Mouse (Mus musculus) layer of hippocampus, postnatal 25 days (tissue): Measurements from ENCODE around the gene Cd9. TPM values are rescaled to one million over a fixed set of nuclear protein-coding genes. Genes with fewer than 3 reads are reported as not detected.

ENCODE experiments used
- DNase-seq, 2 experiments: peaks; one replicate each; pipeline ENCODE4 v3.0.0; 2022; ENCODE audit warnings: mixed read lengths in 2 of 2, low spot score in 1 of 2; ENCODE audit errors: extremely low spot score in 1 of 2
- total RNA-seq, 2 experiments: library from RNA; stranded (reverse); gene quantifications; 2 replicates each; pipeline ENCODE4 v1.2.3; 2021

Cd9 gene
- total RNA-seq, 2 experiments from 2014 or later, result 78.0 to 89.7 TPM

DNA sequence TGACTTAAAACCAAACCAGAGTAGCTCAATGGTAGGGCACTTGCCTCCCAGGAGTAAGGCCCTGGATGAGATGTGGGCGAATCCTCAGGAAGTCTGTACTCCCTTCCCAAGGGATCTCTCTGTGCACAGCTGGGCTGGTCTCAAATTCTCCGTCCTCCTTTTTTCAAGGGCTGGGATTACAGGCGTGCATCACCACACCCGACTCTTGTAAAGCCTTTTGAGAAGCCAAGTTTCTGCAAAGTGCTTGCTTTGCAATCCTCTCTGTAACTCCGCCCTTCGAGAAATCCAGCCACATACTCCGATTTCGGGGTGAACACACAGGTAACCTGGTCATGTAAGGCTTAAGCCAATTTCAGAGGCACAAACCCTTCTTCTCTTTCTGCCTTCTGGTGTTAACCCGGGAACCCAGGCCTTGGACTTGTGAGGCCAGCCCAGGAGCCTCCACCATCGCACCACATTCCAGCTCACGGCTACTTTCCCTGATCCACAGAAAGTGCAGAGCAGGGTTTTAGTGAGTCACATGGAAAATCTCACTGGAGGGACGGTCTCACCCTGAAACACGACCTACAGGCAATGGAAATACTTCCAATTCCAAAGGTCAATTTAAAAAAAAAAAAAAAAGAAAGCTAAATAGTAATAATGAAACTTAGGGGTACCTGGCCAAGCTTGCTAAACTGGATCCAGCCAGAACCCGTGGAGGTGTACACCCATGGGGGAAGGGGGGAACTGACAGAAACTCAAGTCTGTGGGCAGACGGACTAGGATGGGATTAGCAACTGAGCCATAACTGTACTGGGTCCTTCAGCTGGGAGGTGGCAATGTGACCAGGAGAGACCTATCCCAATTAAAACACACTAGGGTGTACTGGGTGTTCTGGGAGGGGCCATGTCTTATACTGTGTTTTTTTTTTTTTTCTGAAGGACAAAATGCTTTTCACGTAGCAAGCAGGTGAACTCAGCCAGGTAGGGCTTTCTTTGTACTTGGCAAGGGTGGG, 16.2 kb downstream of the Cd9 start:
- no peak for DNase-seq

DNA sequence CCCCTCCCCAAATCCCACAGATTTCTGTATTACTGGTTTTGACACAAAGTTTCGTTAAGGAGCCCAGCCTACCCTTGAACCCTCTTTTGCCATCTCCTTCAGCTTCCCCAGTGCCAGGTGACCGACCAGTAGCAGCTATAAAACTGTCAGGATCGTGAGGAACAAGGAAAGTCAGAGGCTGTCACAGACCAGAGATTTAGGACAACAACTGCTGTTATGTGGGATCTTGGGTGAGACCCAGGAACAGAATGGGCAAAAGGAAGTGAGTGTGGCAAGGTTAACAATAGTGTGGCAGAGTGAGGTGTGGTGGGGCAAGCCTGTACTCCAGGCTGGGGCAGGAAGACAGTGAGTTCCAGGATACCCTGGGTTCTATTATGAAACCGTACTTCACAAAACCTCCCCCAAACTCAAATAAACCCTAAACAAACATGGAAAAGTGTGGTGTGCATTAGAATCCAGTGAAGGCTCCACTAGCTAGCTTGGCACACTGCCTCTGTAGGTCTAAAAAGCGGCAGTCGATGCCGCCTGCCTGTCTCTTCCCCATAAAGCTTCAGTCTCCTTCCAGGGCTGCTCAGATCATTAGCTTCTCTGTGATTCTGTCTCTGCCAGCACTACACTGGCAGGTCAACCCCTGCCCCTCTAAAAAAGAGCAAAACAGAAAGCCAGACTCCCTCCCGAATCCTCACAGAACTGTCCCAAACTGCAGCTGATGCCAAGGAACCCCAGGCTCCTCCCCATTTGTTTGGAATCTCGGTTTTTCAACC, 17.6 kb downstream of the Cd9 start:
- DNase-seq, result no peak

DNA sequence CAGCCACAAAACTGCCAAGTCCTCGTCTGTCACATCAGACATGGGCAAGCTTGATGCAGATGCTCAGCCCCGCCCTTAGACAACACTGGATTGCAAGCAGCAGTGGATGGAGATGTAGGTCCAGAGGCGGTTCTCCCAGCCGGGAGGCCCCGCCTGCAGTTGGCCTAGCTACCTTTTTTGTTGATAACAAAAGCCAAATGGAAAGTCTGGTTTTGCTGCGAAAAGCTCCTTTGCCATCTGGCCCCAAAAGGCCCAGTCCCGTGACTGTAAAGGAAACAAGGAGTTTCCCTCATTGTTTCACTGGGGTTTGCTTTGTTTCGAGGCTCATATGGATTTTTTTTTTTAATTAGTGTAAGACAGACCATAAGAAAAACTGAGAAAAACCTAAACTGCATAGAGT, 18.5 kb downstream of the Cd9 start:
- no peak for DNase-seq

DNA sequence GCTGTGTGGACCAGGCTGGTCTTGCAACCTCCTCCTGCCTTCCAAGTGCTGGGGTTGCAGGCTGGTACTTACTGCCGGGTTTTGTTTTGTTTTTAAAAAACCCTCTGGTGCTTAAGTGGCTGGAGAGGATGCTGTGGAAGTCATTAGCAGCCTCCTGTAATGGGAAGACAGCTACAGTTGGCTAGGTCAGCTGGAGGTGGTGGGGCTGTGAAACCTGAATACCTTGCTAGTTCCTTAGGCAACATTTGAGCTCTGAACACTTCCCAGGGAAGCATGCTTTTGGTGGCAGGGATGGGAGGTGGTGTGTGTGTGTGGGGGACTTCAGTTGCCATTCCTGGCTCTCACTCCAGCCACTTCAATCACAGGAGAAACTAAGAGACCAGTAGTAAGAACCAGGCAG, 19.4 kb downstream of the Cd9 start:
- DNase-seq, result no peak

DNA sequence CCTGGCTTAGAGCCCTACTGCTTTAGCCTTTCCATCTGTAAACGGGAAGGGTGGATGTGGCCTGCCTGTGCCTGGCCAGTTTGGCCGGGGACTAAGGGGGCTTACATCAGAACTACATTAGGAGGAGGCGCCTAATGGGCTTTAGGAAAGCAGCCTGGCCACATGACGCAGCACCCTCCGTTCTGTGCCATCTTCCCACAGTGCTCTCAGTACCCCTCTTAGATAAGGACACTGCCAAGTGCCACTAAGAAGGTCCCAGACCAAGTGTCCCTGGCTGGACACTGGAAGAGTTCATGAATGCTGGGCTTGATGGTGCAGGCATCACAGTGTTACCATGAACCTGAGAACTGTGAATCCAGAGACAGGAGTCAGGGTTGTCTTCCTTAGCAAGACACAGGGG, 20.7 kb downstream of the Cd9 start:
- no peak for DNase-seq

DNA sequence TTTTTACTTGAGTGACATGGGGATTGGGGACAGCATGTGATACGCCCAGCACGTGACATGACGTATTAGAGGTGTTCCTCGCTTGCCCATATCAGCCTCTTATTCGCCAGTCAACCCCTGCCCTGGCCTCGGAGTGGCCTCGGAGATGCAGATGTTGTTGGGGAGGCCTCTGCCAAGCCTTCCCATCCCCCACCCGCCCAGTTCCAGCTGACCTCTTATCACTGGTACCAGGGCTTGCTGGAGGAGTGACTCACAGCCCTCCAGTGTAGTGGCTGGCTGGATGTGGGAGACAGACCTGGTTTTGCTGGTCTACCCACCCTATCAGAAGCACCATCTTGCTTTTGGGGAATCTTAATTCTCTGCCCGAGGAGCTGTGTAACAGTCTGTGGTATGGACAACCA, 21.3 kb downstream of the Cd9 start:
- DNase-seq, result no peak

DNA sequence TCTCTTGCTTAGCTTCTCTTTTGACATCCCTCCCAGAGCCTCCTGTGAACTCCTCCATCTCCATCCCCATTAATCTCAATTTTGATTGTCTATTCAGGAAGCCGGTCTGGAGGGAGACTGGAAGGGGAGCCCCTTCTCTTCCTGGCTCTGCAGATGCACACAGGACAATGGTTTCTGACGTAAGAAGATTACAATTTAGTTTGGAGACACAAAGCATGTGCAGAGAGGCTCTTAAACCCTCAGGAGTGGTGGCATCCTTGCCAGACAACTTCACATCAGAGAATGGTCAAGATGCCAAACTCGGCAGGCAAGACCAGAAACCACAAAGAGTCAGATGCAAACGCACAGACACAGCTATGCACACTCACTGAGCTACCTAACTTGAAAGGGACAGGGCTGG, 22.7 kb downstream of the Cd9 start:
- DNase-seq, result no peak

DNA sequence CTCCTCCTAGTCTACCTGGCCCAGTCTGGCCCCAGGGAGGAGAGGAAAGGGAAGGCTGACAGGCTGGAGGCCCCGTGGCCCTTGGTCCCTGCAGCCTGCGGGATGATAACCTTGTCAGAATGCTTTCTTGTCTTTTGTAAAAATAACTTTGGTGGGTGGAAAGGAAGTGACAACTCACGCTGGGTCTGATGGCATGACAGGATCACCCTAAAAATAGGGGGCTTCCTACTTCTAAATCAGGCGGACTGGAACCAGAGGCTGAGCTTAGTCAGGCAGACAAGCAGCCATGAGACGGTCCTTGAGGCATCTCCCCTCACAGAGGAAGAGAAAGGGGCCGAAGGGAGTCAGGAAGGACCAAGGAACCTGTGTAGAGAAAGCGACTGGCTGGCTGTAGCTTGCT, 23.3 kb downstream of the Cd9 start:
- DNase-seq, result no peak

DNA sequence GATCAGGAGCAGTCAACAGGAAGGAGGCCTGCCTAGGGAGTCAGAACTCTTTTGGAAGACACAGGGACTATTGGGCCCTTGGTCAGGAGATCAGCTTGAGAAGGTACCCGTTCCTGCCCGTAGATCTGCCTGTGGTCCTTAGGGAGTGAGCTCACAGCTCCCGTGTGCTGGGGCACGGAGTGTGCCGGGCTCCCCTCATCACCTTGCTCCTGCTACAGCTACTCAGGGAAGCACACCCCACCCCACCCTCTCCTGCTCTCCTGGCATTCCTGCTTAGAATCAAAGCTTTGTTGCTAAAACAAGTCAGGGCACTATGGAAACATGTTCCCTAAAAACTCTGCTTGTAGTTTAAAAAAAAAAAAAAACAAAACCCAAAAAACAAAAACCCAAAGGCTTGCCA, 24.0 kb downstream of the Cd9 start:
- no peak for DNase-seq

DNA sequence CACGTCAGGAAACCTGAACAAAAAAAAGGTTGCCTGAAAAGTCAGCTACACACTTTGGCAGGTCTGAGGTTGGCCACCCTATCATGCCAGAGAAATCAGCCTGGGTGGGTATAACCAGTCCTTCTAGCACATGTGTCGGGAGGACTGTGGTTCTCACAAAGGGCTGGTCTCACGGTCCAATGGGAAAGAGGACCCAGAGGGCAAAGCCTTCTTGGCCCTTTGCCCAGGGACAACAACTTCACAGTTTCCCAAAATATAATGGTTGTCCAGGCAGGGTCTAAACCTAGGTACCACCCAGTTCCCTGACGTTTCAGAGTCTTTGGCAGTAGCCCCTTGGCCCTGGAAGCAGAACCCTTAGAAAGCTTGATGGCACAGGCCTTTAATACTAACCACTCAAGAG, 25.4 kb downstream of the Cd9 start:
- DNase-seq, result no peak

DNA sequence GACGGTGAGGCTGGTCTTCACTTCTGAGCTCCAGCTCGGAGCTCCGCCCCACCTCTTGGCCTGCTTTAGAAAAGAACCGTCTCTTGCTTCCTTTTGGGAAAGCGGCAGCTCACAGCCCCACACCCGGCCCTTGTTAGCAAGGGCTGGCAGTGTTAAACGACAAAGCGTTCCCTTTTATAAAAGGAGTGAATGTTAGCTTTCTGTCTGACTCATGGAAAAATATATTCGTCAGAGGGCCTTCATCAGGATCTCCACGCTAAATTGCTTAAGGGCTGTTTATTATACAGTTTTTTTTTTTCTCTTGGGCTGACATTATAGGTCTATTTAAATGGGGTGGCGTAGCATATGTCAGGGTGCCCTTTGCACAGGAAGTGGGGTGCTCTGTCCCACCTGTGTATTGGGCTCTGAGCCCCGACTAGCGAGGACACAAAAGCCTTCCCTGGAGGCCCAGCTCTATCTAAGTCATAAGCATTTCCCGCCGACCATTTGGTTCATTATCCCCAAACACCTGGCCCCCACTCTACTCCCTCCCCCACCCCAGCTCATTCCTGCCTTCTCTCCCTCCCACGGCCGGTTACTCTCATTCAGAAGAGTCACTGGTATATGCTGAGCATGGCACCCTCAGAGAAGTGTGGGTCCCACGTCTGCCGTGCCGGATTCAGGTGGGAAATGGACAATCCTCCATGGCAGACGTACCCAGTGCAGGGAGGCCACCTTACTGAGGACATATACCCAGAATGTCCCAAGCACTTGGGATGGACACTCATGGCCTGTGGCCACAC, 26.2 kb downstream of the Cd9 start:
- no peak for DNase-seq

DNA sequence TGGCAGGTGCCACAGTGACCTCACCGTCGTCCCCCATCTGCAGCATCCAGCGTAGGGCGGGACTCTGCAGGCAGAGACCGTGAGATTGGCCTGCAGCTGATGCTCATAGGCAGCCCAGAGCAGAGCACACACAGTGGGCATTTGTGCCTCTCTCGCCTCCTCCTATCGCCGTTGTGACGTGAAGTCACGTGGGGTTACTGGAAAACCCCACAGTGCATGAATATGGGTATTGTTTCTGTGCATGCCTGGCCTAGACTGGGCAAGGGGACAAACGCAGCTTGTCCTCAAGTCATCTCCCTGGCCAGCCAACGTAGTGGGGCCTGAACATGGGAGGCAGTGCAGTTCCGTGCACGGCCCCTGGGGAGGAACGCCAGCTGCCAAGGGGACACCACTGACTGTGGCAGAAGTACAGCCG, 27.3 kb downstream of the Cd9 start:
- peak in 1 of 2 experiments; percentile 37 for DNase-seq

DNA sequence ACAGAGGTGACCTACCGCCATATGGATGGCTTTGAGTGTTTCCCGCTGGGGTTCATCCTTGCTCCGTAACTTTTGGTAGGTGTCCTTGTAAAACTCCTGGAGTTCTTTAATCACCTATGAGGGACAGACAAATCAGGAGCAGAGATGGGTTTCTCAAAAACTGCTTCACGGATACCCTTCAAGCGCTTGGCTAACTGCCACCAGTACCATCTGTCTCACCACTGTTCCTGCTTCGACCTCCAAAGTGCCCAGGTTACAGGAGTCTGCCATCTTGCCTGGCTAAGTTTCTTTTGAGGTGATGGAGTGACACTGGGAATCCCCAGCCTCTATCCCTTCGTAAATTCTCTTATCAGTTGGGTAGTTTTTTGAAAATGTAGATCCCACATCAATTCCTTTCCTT, 32.3 kb downstream of the Cd9 start:
- DNase-seq, result no peak

DNA sequence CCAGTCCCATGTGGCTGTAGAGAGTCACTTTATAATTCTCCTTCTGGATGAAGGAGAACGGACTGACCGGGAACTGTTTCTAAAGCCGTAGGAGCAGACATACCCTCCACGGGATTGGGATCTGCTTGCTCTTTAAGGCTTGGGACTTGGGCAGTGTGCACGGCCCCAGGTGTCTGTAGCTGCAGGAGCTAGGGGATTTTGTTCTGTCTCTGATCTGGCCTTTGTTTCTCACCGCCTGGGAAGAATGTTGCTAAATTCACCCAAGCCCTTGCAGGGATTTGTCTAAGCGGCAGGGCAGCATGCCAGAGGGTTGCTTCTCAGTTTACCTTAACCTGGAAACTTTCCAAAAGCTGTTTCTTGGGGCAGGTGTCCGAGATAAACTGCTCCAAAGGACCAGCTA, 32.8 kb downstream of the Cd9 start:
- no peak for DNase-seq

DNA sequence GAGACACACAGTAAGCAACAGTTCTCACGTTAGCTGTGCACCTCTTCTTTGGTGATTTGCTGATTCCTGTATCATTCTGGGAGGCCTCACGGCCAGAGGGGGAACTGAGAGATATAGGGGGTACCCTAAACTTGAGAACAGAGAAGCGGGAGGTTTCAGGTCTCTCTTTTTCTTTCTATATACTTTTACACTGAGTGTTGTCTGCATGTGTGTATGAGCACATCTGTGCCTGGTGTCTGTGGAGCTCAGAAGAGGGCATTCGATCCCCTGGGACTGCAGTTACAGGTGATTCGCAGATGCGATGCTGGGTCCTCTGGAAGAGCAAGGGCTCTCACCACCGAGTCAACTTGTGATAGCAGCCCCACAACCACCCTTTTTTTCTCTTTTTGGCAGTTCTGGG, 33.3 kb downstream of the Cd9 start:
- no peak for DNase-seq

DNA sequence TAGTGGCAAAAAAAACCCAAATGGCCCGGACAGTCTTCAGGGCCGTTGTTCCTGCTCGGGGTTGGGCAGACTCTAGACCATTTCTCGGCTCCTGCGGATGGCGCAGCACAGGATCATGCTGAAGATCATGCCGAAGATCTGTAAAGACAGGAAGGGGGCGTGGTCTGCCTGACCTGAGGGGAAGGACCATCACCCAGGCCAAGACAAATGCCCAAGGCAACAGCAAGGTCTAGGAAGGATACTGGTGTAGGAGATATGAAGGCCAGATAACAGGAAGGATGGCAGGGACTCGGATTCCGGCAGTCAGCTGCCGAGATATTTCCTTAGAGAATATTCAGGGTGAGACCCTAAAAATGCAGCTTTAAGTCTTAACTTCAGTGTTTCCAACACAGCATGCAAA, 34.0 kb downstream of the Cd9 start:
- no peak for DNase-seq

DNA sequence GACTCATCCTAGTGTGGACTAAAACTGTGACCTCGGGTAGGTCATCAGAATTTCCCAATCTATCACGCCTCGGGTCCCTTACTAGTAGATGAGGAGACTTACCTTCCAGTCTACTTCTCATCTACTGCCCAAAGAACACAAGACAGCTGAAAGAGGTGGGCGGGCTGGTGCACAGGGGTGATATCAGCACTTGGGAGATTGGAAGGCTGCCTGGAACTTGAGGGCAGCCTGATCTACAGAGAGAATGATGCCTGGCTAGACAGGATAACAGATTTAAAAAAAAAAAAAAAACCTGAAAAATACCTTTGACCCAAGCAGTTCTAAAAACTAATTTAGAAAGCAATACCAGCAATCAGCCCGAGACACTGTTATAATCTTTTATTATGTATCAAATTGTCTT, 34.7 kb downstream of the Cd9 start:
- no peak for DNase-seq

DNA sequence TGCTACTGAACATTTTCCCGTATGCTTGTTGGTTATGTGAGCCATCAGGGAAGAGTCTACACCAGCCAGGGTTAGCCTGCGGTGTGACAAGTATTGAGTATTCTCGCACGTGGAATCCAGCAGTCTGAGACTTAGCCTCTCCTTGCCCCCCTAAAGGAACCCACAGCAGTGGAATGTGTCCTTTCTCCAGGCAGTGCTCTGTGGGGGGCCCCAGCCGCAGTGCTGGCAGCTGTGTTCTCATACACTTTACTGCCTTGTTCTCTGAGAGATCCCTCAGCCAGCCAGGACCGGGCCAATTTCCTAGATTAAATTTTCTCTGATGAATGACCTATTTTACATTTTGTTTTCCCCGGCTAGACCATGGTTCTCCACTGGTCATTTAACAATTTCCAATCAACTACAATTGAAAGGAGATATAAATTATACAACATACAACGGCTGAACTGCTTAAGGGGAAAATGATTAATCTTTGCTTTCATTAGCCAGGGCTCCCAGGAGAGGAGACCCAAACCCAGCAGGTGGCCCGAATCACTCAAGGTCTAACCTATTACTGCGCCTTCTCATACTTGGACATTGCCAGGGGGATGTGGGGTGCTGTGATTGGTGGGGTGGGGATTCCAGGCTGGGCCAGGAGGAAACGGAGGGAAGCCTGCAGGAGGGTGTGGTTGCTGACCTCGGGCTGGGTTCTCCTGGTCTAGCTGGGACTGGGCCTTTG, 38.6 kb downstream of the Cd9 start:
- DNase-seq, result no peak

DNA sequence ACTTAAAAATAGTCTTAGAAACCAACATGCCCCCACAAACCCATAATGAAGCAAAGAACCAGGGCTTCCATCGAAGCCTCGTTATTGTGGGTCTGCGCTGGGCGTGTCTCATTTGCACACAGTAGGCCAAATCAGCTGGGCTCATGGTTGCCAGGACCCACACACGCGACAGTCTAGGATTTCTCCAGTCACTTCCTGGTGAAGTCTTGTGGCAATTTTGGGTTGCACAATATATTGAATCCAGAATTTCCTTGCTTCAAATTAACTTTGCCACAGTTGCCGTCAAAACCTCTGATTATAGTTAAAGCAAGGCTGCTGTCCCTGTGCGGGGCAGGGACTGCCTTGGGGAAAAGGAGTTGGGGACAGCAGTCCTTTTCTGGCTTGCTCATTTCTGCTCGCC, 39.9 kb downstream of the Cd9 start:
- no peak for DNase-seq

DNA sequence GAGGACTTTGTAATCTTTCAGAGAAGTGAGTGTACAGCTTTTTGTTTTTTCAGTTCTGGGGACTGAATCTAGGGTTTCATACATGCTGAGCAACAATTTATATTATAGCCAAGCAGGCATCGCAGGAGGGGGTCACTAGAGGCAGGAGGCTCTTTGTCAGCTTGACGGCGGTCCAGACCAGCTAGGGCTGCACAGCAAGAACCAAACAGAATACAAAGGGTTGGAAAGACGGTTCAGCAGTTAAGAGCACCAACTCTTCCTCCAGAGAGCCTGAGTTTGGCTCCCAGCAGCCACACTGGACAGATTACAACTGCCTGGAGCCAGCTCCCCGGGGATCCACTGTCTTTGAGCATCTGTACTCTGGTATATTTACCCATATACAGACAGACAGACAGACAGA, 40.3 kb downstream of the Cd9 start:
- DNase-seq, result no peak
